Mouse (Mus musculus) stomach, embryonic 14.5 days (tissue): ENCODE measurements around the gene Gclm. TPM values are rescaled to one million over a fixed set of nuclear protein-coding genes. Genes with fewer than 3 reads are reported as not detected.

ENCODE experiments used
- ATAC-seq: fragments of 200-750 bp; cut with Nextera tagmentation; 2 replicates; pipeline ENCODE4 v1.8.0; 2017; ENCODE audit warnings: low read depth, moderate TSS enrichment; ENCODE audit not compliant: insufficient number of reproducible peaks, insufficient read depth, low FRiP score
- H3K27ac ChIP-seq: fragments of 300-500 bp; sonication (generic); 2 replicates; pipeline ENCODE4 v1.5.1; 2014; ENCODE audit warnings: mild to moderate bottlenecking, low read length, moderate library complexity, mixed read lengths
- H3K27me3 ChIP-seq: fragments of 300-500 bp; sonication (generic); 2 replicates; pipeline ENCODE4 v1.6.1; 2014; ENCODE audit warnings: low read length, control low read depth, mixed read lengths; ENCODE audit not compliant: control insufficient read depth, insufficient read depth
- H3K36me3 ChIP-seq: fragments of 300-500 bp; sonication (generic); 2 replicates; pipeline ENCODE4 v1.6.1; 2014; ENCODE audit warnings: mild to moderate bottlenecking, control low read depth, low read length, moderate library complexity, mixed read lengths; ENCODE audit not compliant: control insufficient read depth, insufficient read depth
- H3K4me1 ChIP-seq: fragments of 300-500 bp; sonication (generic); 2 replicates; pipeline ENCODE4 v1.6.1; 2014; ENCODE audit warnings: low read length, control low read depth, mixed read lengths; ENCODE audit not compliant: control insufficient read depth, insufficient read depth
- H3K4me2 ChIP-seq: fragments of 300-500 bp; sonication (generic); replicated peaks from 2 replicates; pipeline ENCODE4 v1.6.1; 2014; ENCODE audit warnings: low read depth, low read length, control low read depth
- H3K4me3 ChIP-seq: fragments of 300-500 bp; sonication (generic); 2 replicates; pipeline ENCODE4 v1.5.1; 2014; ENCODE audit warnings: low read depth, low read length, control low read depth
- H3K9ac ChIP-seq: fragments of 300-500 bp; sonication (generic); replicated peaks from 2 replicates; pipeline ENCODE4 v1.6.1; 2014; ENCODE audit warnings: low read depth, mild to moderate bottlenecking, control low read depth, low read length, moderate library complexity, mixed read lengths
- H3K9me3 ChIP-seq: fragments of 300-500 bp; sonication (generic); 2 replicates; pipeline ENCODE4 v1.6.1; 2016; ENCODE audit warnings: low read depth, low read length, control low read depth; ENCODE audit not compliant: control insufficient read depth
- WGBS: fragments of 180-500 bp; shearing (Covaris S2); extraction: QIAGEN DNeasy Blood & Tissue Kit; methylation state at CpG from one replicate; pipeline ENCODE4 v1.1.7; 2014; 5-methylcytosine and 5-hydroxymethylcytosine counted together
- polyA plus RNA-seq: library from polyadenylated mRNA; unstranded; fragments of >200 nt; fragmentation: Nextera tagmentation; extraction: Ambion mirVana; gene quantifications from 2 replicates; pipeline ENCODE4 v1.2.1, GENCODE M21; 2014

Gclm gene
- polyA plus RNA-seq = 60.5 and 66.8 TPM in 2 replicates

DNA sequence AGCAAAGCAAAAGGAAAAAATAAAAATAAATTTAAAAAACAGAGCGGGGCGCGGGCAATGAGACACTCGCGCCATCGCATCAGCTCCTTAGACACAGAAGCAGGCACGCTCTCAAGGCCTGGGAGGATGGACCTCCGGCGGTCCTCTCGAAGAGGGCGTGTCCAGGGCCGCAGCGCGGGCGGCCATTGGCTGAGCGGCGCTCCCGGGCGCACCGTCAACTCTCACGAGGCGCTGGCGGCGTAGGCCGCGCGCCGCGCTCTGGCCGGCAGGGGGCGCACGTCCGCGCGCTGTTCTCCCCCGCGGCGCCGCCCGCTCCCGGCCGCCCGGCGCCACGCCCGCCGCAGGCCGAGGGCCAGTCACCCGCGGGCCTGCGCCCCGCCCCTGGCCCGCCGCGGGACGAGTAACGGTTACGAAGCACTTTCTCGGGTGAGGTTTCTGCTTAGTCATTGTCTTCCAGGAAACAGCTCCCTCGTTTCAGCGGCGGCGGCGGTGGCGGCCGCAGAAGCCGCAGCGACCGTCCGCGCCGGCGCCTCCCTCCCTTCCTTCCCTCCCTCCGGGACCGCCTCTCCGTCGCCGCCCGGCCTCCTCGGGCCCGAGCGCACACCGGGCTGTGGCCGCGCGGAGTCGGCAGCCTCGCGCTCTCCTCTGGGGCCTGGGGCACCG lies at the start of gene Gclm:
Gene Gclm (plus strand): TSS at position 343 of the 663 bp plus-strand sequence.
- Histone ChIP-seq H3K27me3 (no peaks in the 10 kb centered on the region), H3K4me2 (peak within 1 kb of the TSS; percentile 84), H3K4me3 (peak within 1 kb of the TSS; percentile 74), H3K36me3 (no peaks in the 10 kb centered on the region), H3K27ac (peak within 1 kb of the TSS; percentile 82), H3K4me1 (peaks cover 16% of the 10 kb centered on the region), H3K9ac (peak within 1 kb of the TSS; percentile 60), H3K9me3 (no peaks in the 10 kb centered on the region)
- peak; percentile 97 for ATAC-seq
- WGBS = under 1% methylated on average over 84 of the region's 90 CpGs

GRCm38 (mm10) chr3:122196621-122197298 lies 48.6 kb upstream of the Gclm start:
- Histone ChIP-seq H3K27me3 (no peaks in the 10 kb centered on the region), H3K9me3 (no peaks in the 10 kb centered on the region), H3K27ac (no peak overlapping the region), H3K4me3 (no peak overlapping the region), H3K9ac (no peak overlapping the region), H3K4me2 (no peak overlapping the region), H3K36me3 (no peaks in the 10 kb centered on the region), H3K4me1 (peaks cover 3% of the 10 kb centered on the region; the same call in 1 of the 2 replicates)
- WGBS = 60% methylated on average over 4 of the region's 4 CpGs
- ATAC-seq = no peak

GRCm38 (mm10) chr3:122198532-122198931 lies 46.8 kb upstream of the Gclm start:
- Histone ChIP-seq H3K36me3 (no peaks in the 10 kb centered on the region), H3K4me2 (no peak overlapping the region), H3K4me1 (peaks cover 10% of the 10 kb centered on the region; the same call in 1 of the 2 replicates), H3K9me3 (no peaks in the 10 kb centered on the region), H3K4me3 (no peak overlapping the region), H3K9ac (no peak overlapping the region), H3K27me3 (no peaks in the 10 kb centered on the region), H3K27ac (peak overlapping the region; percentile 52)
- WGBS = 46% methylated on average over 2 of the region's 2 CpGs
- ATAC-seq = no peak

GRCm38 (mm10) chr3:122198966-122199381 lies 46.4 kb upstream of the Gclm start:
- peaks cover 10% of the 10 kb centered on the region; the same call in 1 of the 2 replicates for H3K4me1 ChIP-seq
- no peaks in the 10 kb centered on the region for H3K9me3 ChIP-seq
- H3K9ac ChIP-seq = no peak overlapping the region
- WGBS = 24% methylated on average over 8 of the region's 8 CpGs
- ATAC-seq = peak; percentile 84; the same call in 1 of the 2 replicates
- peak overlapping the region; percentile 52 for H3K27ac ChIP-seq
- no peak overlapping the region for H3K4me3 ChIP-seq
- no peak overlapping the region for H3K4me2 ChIP-seq
- H3K27me3 ChIP-seq = no peaks in the 10 kb centered on the region
- no peaks in the 10 kb centered on the region for H3K36me3 ChIP-seq

DNA sequence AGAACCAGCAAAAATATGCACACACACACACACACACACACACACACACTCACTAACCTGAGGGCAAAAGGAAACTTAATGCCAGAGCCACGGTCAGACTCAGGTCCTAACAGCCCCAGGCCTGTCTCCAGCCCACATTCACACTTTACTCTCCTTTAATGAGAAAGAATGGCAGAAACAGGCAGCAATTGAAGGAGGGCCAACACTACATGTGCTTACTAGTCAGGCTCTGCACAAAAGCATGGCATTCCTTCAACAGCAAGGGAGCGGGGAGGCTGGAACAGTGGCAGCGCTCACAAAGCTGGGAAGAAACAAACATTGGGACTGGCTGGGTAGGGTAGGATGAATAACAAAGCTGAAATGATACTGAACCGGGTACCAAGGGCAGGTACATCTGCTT lies 45.8 kb upstream of the Gclm start:
- Histone ChIP-seq H3K4me2 (no peak overlapping the region), H3K9ac (no peak overlapping the region), H3K27ac (peak overlapping the region; percentile 52), H3K9me3 (no peaks in the 10 kb centered on the region), H3K27me3 (no peaks in the 10 kb centered on the region), H3K4me3 (no peak overlapping the region), H3K36me3 (no peaks in the 10 kb centered on the region), H3K4me1 (peaks cover 10% of the 10 kb centered on the region; the same call in 1 of the 2 replicates)
- WGBS = 78% methylated on average over 4 of the region's 4 CpGs
- ATAC-seq = no peak

DNA sequence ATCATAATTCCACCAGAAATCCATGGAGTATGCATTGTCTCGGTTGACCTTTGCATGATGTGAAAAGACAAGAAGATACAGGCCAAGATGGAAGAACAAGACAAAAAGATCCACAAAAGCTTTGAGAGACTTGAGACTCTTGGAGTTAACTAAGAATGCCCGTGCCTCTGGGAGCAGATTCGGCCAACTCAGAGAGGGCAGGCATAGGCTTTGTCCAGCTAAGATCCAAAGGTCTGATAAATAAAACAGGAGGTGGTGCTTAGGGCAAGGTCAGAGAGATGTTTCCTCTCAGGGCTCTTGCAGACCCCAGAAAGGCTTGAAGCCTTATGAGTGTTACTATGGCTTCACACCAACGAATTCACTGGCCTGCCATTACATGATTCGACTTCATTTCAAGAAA lies 45.3 kb upstream of the Gclm start:
- WGBS = 86% methylated on average over 5 of the region's 5 CpGs
- peak overlapping the region; percentile 52; the same call in 1 of the 2 replicates for H3K27ac ChIP-seq

GRCm38 (mm10) chr3:122200447-122200846 lies 44.9 kb upstream of the Gclm start:
- H3K27ac ChIP-seq = no peak overlapping the region
- WGBS = 80% methylated on average over 5 of the region's 5 CpGs

More for the DNA sequence above, 45.3 kb upstream of the Gclm start:
- Histone ChIP-seq H3K9me3 (no peaks in the 10 kb centered on the region), H3K36me3 (no peaks in the 10 kb centered on the region), H3K4me3 (no peak overlapping the region), H3K27me3 (no peaks in the 10 kb centered on the region), H3K4me2 (no peak overlapping the region), H3K4me1 (peaks cover 10% of the 10 kb centered on the region; the same call in 1 of the 2 replicates), H3K9ac (no peak overlapping the region)
- no peak for ATAC-seq

DNA sequence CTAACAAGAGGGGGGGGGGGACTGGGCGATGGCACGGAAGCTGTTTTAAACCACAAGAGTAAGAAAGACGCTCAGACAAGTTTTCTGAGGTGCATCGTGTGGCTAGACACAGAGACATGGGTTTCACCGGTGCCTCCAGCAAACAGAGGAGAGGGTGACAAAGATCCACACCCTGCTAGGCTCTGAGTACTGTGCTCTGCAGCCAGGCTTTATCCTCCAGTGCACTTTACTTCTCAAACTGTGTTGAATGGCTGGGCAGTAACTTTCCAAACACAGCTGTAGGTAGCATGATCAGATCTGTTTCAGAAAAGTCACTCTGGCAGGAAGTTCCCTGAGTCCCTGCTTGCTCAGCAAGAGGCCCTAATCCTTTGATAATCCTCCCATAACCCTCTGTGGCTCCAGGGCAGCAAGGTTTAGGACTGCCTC lies 43.0 kb upstream of the Gclm start:
- 31% methylated on average over 5 of the region's 5 CpGs for WGBS
- Histone ChIP-seq H3K27me3 (no peaks in the 10 kb centered on the region), H3K4me3 (no peak overlapping the region), H3K9me3 (no peaks in the 10 kb centered on the region), H3K36me3 (no peaks in the 10 kb centered on the region), H3K9ac (no peak overlapping the region), H3K27ac (peak overlapping the region; percentile 35; the same call in 1 of the 2 replicates), H3K4me1 (peaks cover 10% of the 10 kb centered on the region; the same call in 1 of the 2 replicates), H3K4me2 (no peak overlapping the region)
- 0 out of 2 replicates have a peak, but pooled peaks have one; percentile 59 for ATAC-seq

More at GRCm38 (mm10) chr3:122200447-122200846, 44.9 kb upstream of the Gclm start:
- Histone ChIP-seq H3K4me1 (peaks cover 10% of the 10 kb centered on the region; the same call in 1 of the 2 replicates), H3K9ac (no peak overlapping the region), H3K9me3 (no peaks in the 10 kb centered on the region), H3K36me3 (no peaks in the 10 kb centered on the region), H3K4me3 (no peak overlapping the region), H3K4me2 (no peak overlapping the region), H3K27me3 (no peaks in the 10 kb centered on the region)
- no peak for ATAC-seq
